Mouse (Mus musculus) stomach, postnatal 0 days (tissue): ENCODE data around the gene Abhd8.

Experiments
- CTCF ChIP-seq: IDR thresholded peaks from 2 replicates; pipeline ENCODE4 v1.5.1; 2016; ENCODE audit warnings: antibody characterized with exemption, low read depth, mild to moderate bottlenecking, moderate library complexity
- EP300 ChIP-seq: optimal IDR thresholded peaks from 2 replicates; pipeline ENCODE3; 2016; ENCODE audit warnings: antibody characterized with exemption

- no peak for TF ChIP-seq EP300
- no peak for TF ChIP-seq CTCF
Observed at GRCm38 (mm10) chr8:71478943-71479342, 15.5 kb upstream of the Abhd8 start.
